Mouse (Mus musculus): ENCODE results near the gene Kcna10.

Kcna10 gene

GRCm38 (mm10) chr3:107204413-107204812 lies 21.6 kb downstream of the Kcna10 start:
- no peak for DNase-seq (ENCODE audit: low spot score)

DNA sequence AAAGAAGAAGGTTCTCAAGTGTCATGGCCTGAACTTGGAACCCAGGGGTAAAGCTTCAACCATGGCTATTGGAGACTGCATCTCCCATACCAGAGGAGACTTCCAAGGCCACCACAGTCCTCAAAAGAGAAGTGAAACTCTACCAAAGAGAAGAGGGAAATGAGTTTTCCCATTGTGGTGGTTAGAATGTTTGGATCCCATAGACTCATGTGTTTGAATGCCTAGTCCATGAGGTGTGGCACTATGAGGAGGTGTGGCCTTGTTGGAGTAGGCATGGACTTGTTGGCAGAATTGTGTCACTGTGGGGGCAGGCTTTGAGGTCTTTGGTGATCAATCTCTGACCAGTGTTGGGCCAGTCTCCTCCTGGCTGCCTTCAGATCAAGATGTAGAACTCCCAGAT lies 22.3 kb downstream of the Kcna10 start:
- DNase-seq (ENCODE audit: low spot score): no peak

DNA sequence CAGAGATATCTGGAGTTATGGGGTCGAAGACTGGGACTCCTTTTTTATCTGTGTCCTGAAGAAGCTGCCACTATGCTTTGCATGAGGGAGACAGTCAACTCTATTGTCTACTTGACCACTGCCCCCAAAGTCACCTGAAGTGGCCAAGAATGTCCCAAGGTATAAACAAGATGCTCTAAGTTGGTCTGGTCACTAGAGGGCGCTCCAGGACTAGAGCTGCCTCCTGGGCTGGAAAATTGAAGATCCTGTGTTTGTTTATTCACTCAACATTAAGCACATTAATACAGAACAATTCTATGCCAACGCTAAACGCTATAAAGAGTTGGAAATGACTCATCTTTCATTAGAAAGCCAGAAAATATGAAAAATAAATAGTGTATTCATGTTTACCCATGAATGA lies 23.1 kb downstream of the Kcna10 start:
- peak; percentile 76 for DNase-seq (ENCODE audit: low spot score)

GRCm38 (mm10) chr3:107206490-107207150 lies 23.8 kb downstream of the Kcna10 start:
- DNase-seq (ENCODE audit: low spot score): no peak

DNA sequence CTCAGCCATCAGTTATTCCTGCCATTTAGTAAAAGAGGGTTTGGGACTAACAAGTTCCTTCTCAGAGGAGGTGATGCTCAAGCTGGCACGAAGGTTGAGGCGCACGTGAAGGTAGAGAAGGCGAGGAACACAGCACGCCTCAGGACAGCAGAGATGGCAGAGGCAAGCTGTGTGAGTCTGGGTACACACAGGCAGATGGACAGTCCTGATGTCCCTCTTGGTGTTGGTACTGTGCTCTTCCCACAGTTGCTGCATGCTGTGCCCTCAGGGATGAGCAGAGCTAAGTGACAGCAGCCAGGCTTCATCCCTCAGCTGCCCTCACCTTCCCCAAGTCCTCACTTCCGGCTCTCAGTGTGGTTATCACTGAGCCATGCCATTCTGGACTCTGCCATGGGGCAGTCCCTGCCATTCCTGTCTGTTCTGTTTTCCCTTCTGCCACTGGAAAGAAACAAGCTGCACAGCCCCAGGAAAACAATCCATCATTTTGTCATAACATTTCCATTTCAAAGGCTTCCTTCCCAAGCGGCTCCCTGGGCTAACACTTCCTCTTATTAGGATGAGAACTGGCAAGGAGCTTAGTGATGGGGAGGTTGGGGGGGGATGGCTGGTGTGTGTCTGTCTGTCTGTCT lies 24.9 kb downstream of the Kcna10 start:
- no peak for DNase-seq (ENCODE audit: low spot score)

DNA sequence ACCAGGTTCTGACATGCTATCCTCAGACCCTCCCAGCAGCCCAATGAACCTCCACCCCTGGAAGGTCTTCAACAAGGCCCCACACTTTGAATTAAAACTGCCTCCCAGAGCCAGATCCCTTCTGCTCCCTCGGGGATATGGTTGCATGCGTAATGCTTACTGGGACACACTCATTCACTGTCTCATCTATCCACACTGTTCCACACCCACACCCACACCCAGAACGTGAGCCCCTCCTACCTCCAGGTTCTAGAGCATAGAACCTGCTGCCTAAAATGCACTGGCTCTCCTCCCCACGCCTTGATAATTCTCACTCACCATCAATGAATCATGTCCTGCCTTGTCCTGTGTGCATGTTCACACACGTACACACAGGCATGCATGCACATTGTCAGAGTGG lies 31.8 kb downstream of the Kcna10 start:
- DNase-seq (ENCODE audit: low spot score): no peak

DNA sequence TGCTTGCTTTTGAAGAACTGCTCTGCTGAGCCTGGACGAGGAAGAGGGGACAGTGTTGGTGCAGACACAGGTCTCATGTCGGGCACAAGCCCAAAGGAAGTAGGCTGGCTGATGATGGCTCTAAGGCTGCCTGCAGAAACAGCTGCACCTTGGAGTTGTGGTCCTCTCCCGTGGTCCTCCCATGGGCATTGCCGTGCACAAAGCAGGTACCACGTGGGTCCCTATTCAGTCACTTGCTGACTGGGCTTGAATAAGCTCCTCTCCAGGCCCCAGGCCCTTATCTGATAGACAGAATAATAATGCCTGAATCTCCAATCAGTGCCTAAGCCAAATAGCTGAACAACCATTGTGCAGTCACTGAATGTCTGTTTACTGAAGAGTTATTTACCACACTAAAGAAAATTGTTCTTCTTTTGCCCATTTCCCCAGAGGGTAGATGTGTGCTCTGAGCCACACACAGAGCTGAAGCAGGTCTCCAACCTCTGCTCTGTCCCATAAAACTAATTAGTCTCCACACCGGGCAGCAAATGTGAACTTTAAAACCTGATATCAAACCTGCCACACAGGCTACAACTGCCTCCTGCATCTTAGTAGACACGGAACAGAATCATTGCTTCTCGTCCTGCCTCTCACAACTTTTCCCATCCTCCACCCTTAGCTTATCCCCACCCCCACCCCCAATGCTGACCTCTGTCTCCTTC lies 33.7 kb downstream of the Kcna10 start:
- DNase-seq (ENCODE audit: low spot score): no peak

GRCm38 (mm10) chr3:107217101-107217480 lies 34.2 kb downstream of the Kcna10 start:
- DNase-seq (ENCODE audit: low spot score): no peak

- no peak for DNase-seq (ENCODE audit: low spot score)
These were observed 35.7 kb downstream of the Kcna10 start for GRCm38 (mm10) chr3:107218572-107218971.

DNA sequence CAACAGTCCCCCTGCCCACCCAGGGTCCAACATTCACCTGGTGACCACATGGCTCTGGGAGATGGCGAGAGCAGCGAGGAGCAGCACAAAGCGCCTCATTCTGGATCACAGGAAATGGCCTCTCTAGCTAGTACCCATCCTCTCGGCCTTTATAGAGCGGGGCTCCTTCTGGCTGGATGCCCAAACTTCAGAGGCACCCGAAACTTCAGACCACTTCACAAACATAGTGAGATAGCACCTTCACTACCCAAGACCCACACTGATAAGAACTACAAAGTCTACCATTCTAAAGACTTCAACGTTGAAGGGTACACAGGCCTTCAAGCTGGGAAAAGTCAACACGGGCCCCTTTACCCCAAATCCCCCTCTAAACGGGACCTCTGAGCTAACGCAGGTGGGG lies 38.8 kb downstream of the Kcna10 start, which contains the start of gene Cym:
Gene Cym (minus strand): TSS at position 125 of the 400 bp plus-strand sequence.
- DNase-seq (ENCODE audit: low spot score): no peak

- DNase-seq (ENCODE audit: low spot score): no peak
These were observed 40.4 kb downstream of the Kcna10 start for GRCm38 (mm10) chr3:107223230-107223629.

- no peak for DNase-seq (ENCODE audit: low spot score)
These were observed 43.0 kb downstream of the Kcna10 start for GRCm38 (mm10) chr3:107225820-107226219.

DNA sequence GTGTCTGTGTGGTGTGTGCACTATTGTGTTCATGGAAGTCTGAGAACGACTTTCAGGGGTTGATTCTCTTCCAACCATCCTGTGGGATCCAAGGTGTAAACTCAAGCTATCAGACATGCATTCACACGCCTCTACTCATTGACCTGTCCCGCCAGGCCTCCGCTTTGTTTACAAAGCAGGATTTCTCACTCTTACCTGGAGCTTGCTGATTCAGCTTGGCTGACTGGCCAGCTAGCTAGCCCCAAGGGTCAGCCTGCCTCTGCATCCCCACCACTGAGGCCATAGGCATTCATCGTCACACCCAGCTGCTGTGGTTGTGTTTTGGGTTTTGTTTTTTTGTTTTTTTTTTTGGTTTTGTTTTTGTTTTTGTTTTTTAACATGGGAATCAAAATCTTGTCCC lies 46.4 kb downstream of the Kcna10 start:
- DNase-seq (ENCODE audit: low spot score): no peak

- DNase-seq (ENCODE audit: low spot score): peak; percentile 29
These were observed 47.0 kb downstream of the Kcna10 start for GRCm38 (mm10) chr3:107229822-107230221.

DNA sequence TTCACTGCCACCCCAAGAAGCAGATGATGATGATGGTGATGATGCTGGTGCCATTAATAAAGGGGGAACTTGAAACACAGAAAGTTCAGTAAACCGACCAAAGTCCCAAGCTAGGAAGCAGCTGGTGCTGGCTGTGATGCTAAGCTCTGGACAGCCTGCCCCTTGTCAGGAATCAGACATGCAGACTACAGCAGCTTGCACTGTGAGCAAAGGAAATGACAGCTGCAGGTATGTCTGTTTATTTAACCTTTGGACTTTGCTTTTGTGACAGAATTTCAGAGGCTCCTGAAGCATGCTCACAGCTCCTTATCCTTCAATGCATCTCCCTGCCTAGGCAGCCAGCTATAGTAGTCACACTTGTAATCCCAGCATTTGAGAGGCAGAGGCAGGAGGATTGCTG lies 47.7 kb downstream of the Kcna10 start, which contains the start of gene A630076J17Rik:
Gene A630076J17Rik (plus strand): TSS at position 88 of the 400 bp plus-strand sequence.
- no peak for DNase-seq (ENCODE audit: low spot score)

DNA sequence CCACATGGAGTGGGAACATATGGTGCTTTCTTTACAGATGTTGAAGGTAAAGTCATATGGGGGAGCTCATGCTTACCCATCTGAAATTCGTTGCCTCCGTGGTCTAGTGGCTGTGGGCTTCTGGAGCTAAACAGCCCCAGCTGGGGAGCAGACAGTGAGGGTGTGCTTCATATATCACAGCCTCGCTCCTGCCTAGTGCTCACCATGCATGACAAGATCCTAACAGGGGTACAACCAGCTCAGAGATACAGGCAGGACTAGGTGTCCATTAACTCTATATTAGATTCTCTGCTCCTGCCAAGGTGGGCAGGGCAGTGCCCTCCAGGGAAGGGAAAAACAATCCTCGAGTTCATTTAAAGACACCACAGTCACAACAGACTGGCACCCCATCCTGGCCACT lies 48.3 kb downstream of the Kcna10 start:
- DNase-seq (ENCODE audit: low spot score): no peak

GRCm38 (mm10) chr3:107233351-107233813 lies 50.5 kb downstream of the Kcna10 start:
- peak; percentile 82 for DNase-seq (ENCODE audit: low spot score)

DNA sequence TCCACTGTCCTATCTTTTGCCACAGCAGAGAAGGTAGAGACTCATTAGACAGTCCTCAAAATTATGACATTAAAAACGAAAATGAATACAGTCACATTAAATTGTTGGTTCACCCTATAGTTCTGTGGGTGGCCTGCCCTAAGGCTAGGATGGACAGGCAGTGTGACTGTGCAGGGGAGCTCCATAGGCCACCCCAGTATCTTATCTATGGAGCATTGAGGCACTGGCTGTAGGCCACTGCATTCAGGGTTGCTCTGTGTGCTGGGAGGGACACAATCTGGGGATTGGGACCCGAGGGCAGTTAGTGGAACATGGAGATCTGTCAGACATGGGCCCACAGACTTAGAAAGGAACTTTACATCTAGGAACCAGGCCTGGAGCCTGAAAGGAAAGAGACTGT lies 51.1 kb downstream of the Kcna10 start:
- DNase-seq (ENCODE audit: low spot score): no peak

GRCm38 (mm10) chr3:107238051-107238450 lies 55.2 kb downstream of the Kcna10 start:
- no peak for DNase-seq (ENCODE audit: low spot score)

- no peak for DNase-seq (ENCODE audit: low spot score)
These were observed 55.7 kb downstream of the Kcna10 start for GRCm38 (mm10) chr3:107238471-107238980.

DNA sequence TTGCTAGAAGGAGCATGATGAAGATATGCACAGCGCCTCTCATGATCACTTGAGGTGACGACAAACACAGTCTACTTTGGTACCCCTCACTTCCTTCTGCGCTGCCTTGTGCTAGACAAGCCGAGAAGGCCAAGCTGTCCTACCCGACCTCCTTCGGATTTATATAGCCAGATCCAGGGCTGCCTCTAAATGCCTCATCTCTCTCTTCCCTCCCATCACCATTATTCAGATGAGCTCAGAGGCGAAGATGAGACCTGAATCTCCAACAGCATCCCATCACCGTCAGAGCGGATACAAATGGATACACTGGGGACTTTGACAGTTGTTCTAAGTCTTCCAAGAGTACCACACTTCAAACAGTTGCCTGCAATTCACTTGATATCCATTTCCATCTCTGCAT lies 56.8 kb downstream of the Kcna10 start, which contains the start of gene Prok1:
Gene Prok1 (minus strand): TSS at position 101 of the 400 bp plus-strand sequence.
- no peak for DNase-seq (ENCODE audit: low spot score)

- no peak for DNase-seq (ENCODE audit: low spot score)
These were observed 58.7 kb downstream of the Kcna10 start for GRCm38 (mm10) chr3:107241389-107242094.
